Mouse (Mus musculus): ENCODE data around the gene Zfp704. TPM values are rescaled to one million over a fixed set of nuclear protein-coding genes. Genes with fewer than 3 reads are reported as not detected.

The Zfp704 gene
- polyA plus RNA-seq (2014; fragmentation: Nextera tagmentation; extraction: Ambion mirVana) = 18.6 and 19.2 TPM in 2 replicates

DNA sequence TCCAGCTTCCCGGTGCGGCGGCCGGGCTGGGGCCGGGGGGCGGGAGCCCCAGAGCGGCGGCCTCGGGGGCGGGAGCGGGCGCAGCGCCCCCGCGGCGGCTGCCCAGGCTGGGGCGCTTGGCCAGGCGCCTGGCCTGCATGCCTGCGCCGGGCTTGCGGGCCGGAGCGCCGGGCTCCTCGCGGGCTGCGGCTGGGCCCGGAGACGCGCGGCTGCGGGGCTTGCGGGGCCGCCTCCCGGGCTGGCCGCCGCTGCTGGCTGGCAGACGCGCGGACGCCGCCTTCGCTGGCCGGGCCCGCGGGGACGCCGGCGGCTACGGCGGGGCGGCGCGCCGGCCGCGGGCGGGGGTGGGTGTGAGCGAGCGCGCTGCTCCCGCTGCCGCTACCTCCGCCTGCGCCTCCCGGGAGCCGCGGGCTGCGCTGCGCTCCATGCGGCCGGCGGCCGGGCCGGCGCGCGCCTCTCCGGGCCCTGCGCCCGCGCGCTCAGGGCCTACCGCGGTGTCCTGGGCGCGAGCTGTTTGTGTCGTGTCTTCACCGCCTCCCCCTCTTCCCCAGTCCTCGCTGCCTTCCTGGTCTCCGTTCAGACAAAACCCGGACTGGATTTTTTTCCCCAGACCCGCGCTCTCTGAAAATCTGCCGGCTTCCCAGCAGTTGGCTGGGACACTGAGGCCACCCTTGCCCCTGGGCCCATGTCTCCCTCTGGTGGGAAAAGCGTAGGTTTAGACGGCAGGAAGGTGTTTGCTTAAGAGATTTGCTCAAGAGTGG, at the start of gene Zfp704:
Gene Zfp704 (minus strand): TSS at position 505 of the 761 bp plus-strand sequence.
- peaks cover 10% of the 10 kb centered on the region for H3K4me1 ChIP-seq (ENCODE audit: control insufficient read depth, insufficient read depth, low read length)
- WGBS = under 1% methylated on average over 75 of the region's 97 CpGs
- peak within 1 kb of the TSS; percentile 85 for H3K4me2 ChIP-seq (ENCODE audit: low read depth, low read length)
- H3K9ac ChIP-seq (replicated peaks; ENCODE audit: low read depth, low read length) = peak within 1 kb of the TSS; percentile 97
- H3K27me3 ChIP-seq (ENCODE audit: control insufficient read depth, insufficient read depth, low read length) = no peaks in the 10 kb centered on the region
- H3K36me3 ChIP-seq (ENCODE audit: control insufficient read depth, insufficient read depth, low read length) = no peaks in the 10 kb centered on the region
- peak within 1 kb of the TSS; percentile 89 for H3K4me3 ChIP-seq (ENCODE audit: low read depth, low read length)
- no peaks in the 10 kb centered on the region for H3K9me3 ChIP-seq (ENCODE audit: control insufficient read depth, low read length)
- ATAC-seq (ENCODE audit: low read depth) = peak; percentile 94
- H3K27ac ChIP-seq (ENCODE audit: low read depth, low read length) = peak within 1 kb of the TSS; percentile 95

DNA sequence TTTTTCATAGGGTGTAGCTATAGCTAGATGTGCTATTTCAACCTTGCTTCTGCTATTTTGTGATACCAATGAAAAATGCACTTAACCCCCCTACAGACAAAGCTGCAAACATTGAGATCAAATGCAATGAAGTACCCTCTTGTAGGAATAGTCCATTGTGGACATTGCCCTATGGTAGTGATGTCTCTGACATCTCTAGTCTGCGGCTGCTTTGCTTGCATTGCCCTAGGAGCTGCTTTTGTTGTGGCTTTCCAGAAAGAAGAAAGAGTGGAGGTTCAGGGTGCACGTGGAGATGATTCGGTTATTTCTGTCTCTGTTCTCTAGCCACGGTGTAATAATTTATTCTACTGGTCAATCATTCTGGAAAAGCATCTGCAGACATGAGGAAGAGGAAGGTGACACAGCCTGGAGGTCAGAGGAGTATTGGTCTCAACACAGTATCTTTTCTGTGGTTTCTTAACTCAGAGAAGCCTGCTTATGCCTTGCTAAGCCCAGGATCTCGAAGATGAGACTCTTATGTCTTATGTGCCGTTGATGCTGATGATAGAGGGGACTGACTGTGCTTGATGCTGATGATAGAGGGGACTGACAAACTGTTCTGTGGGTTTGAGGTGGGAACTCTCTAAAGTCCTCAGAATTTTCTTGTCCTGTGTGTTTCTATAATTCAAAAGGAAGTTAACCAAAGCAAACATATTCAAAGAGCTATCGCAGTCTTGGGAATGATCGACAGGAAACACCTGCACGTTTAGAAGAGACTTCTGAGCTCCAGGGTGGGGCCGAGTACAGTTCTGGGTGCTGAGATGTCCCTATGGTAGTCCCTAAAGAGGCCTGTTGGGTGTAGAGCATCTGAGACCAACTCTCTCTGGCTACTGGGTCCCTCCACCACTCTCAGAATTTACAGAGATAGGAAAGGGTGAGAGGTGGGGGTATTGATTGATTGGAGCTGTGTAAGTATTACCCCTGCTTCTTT, 23.4 kb upstream of the Zfp704 start:
- Histone ChIP-seq H3K36me3 (ENCODE audit: control insufficient read depth, insufficient read depth, low read length) (no peaks in the 10 kb centered on the region), H3K27me3 (ENCODE audit: control insufficient read depth, insufficient read depth, low read length) (no peaks in the 10 kb centered on the region), H3K9ac (replicated peaks; ENCODE audit: low read depth, low read length) (no peak overlapping the region), H3K4me2 (ENCODE audit: low read depth, low read length) (no peak overlapping the region), H3K27ac (ENCODE audit: low read depth, low read length) (no peak overlapping the region), H3K4me3 (ENCODE audit: low read depth, low read length) (no peak overlapping the region), H3K9me3 (ENCODE audit: control insufficient read depth, low read length) (no peaks in the 10 kb centered on the region), H3K4me1 (ENCODE audit: control insufficient read depth, insufficient read depth, low read length) (peaks cover 3% of the 10 kb centered on the region; the same call in 1 of the 2 replicates)
- ATAC-seq (ENCODE audit: low read depth) = no peak
- 87% methylated on average over 10 of the region's 10 CpGs for WGBS

DNA sequence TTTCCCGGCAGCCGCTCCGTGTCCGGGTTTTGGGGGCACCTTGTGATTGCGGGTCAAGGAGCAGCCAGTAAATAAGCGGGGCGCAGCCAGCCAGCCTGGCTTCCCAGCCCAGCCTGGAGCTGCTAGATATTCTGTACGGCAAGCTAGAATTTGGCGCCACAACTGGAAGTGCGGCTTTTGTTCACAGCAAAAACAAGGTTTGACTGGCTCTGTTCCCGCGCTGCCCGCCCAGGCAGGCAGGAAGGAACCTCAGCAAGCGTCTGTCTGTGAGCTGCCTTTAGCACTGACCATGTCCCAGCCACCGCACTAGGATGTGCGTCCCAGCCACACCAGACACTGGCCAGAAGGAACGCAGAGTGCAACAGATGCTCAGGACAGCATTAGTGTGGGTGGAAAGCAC, 20.1 kb upstream of the Zfp704 start:
- no peaks in the 10 kb centered on the region for H3K27me3 ChIP-seq (ENCODE audit: control insufficient read depth, insufficient read depth, low read length)
- no peak overlapping the region for H3K4me3 ChIP-seq (ENCODE audit: low read depth, low read length)
- WGBS = 20% methylated on average over 17 of the region's 17 CpGs
- no peaks in the 10 kb centered on the region for H3K36me3 ChIP-seq (ENCODE audit: control insufficient read depth, insufficient read depth, low read length)
- H3K4me1 ChIP-seq (ENCODE audit: control insufficient read depth, insufficient read depth, low read length) = peaks cover 3% of the 10 kb centered on the region; the same call in 1 of the 2 replicates
- ATAC-seq (ENCODE audit: low read depth) = peak; percentile 49; the same call in 1 of the 2 replicates
- peak overlapping the region; percentile 31; the same call in 1 of the 2 replicates for H3K4me2 ChIP-seq (ENCODE audit: low read depth, low read length)
- no peak overlapping the region for H3K27ac ChIP-seq (ENCODE audit: low read depth, low read length)
- H3K9ac ChIP-seq (replicated peaks; ENCODE audit: low read depth, low read length) = no peak overlapping the region
- no peaks in the 10 kb centered on the region for H3K9me3 ChIP-seq (ENCODE audit: control insufficient read depth, low read length)

DNA sequence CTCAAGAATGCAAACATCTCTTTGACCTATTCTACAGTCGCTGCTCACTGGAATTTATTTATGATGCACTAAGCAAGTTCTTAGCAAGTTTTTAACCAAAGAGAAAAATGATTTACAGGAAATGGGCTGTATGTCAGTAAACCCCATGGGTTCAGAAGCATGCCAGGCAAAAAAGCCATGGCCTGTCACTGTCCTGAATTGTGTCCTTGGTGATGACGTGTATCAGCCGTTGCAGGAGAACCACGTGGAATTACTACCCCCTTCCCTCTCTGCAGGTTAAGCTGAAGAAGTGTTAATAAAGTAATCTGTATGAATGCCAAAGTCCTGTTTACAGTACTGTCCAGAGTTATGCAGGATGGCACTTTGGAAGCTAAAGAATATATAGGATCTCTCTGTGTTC, 18.2 kb upstream of the Zfp704 start:
- peaks cover 3% of the 10 kb centered on the region; the same call in 1 of the 2 replicates for H3K4me1 ChIP-seq (ENCODE audit: control insufficient read depth, insufficient read depth, low read length)
- 77% methylated on average over 4 of the region's 4 CpGs for WGBS
- H3K27ac ChIP-seq (ENCODE audit: low read depth, low read length) = no peak overlapping the region
- no peaks in the 10 kb centered on the region for H3K36me3 ChIP-seq (ENCODE audit: control insufficient read depth, insufficient read depth, low read length)
- H3K27me3 ChIP-seq (ENCODE audit: control insufficient read depth, insufficient read depth, low read length) = no peaks in the 10 kb centered on the region
- no peak overlapping the region for H3K4me2 ChIP-seq (ENCODE audit: low read depth, low read length)
- H3K9ac ChIP-seq (replicated peaks; ENCODE audit: low read depth, low read length) = no peak overlapping the region
- no peak overlapping the region for H3K4me3 ChIP-seq (ENCODE audit: low read depth, low read length)
- ATAC-seq (ENCODE audit: low read depth) = no peak
- no peaks in the 10 kb centered on the region for H3K9me3 ChIP-seq (ENCODE audit: control insufficient read depth, low read length)

DNA sequence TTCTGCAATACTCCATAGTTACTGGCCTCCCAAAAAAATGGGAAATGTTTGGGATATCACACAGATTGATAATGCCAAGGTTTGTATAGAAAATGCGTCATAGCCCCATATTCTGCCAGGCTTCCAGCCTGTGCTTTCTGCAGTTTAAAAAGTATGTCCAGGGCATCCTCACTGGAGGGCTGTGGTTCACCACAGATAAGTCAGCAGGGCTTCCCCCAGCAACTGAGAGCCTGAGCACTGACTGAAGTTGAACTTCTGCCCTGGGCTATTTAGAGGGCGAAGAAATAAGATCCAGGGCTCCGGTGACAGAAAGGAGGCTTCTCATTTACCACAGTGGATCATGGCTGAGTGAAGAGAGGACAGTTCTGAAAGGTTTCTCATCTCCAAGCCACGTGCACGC, 16.3 kb upstream of the Zfp704 start:
- Histone ChIP-seq H3K27ac (ENCODE audit: low read depth, low read length) (no peak overlapping the region), H3K4me2 (ENCODE audit: low read depth, low read length) (no peak overlapping the region), H3K4me3 (ENCODE audit: low read depth, low read length) (no peak overlapping the region), H3K9ac (replicated peaks; ENCODE audit: low read depth, low read length) (no peak overlapping the region), H3K4me1 (ENCODE audit: control insufficient read depth, insufficient read depth, low read length) (peaks cover 3% of the 10 kb centered on the region; the same call in 1 of the 2 replicates), H3K9me3 (ENCODE audit: control insufficient read depth, low read length) (no peaks in the 10 kb centered on the region), H3K27me3 (ENCODE audit: control insufficient read depth, insufficient read depth, low read length) (no peaks in the 10 kb centered on the region), H3K36me3 (ENCODE audit: control insufficient read depth, insufficient read depth, low read length) (no peaks in the 10 kb centered on the region)
- no peak for ATAC-seq (ENCODE audit: low read depth)
- 83% methylated on average over 5 of the region's 5 CpGs for WGBS

DNA sequence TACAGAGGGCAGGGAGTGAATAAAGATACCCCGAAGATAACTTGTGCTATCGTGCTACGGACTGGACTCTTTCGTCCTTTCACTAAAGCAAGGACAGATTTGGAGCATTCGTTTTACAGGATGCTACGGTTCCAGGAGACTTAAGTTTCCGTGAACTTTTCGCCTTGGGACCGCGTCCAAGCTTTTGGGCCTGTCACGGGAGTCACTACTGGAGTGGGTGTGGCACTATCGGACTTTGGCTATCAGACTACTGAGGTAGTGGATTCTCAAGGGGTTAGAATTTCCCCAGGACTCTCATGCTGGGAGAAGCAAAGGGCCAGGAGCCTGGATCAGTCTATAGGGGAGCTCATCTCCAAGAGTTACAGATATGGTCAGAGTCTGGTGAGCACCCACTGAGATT, 10.7 kb upstream of the Zfp704 start:
- WGBS = 93% methylated on average over 12 of the region's 12 CpGs
- Histone ChIP-seq H3K27ac (ENCODE audit: low read depth, low read length) (no peak overlapping the region), H3K9me3 (ENCODE audit: control insufficient read depth, low read length) (no peaks in the 10 kb centered on the region), H3K36me3 (ENCODE audit: control insufficient read depth, insufficient read depth, low read length) (no peaks in the 10 kb centered on the region), H3K9ac (replicated peaks; ENCODE audit: low read depth, low read length) (no peak overlapping the region), H3K27me3 (ENCODE audit: control insufficient read depth, insufficient read depth, low read length) (no peaks in the 10 kb centered on the region), H3K4me1 (ENCODE audit: control insufficient read depth, insufficient read depth, low read length) (no peaks in the 10 kb centered on the region), H3K4me2 (ENCODE audit: low read depth, low read length) (no peak overlapping the region), H3K4me3 (ENCODE audit: low read depth, low read length) (no peak overlapping the region)
- ATAC-seq (ENCODE audit: low read depth) = no peak

DNA sequence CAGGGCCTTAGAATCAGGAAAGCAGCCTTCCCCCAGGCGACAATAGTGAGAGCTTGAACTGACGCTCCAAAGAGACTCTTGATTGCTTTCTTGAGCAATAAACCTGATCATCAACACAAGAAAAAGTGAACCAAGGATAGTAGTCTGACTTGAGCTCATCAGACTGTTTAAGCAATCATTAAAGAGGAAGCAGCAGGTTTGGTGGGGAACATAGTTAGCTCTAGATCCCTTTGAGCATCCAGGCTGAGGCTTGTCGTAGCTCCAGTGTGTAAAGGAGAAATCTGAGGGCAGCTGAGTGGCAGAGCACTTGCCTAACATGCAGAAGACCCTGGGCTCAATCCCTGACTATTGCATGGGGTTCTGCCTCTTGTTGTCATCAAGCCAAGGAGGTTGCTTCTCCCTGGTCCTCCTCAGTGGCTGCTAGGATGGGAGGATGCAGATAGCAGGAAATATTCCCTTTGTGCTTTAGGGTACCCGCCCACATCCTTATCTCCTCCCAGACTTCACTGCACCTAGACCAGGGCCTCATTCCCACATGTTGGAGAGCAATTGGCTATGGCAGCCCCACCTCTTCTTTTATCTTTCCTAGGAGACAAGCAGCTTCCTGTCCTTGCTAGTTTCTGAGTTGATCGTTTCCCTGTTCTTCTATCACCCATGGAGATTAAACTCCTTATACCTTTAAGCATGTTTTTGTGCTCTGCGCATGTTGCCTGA, 9.8 kb upstream of the Zfp704 start:
- Histone ChIP-seq H3K9me3 (ENCODE audit: control insufficient read depth, low read length) (no peaks in the 10 kb centered on the region), H3K9ac (replicated peaks; ENCODE audit: low read depth, low read length) (no peak overlapping the region)
- WGBS = 56% methylated on average over 6 of the region's 6 CpGs

DNA sequence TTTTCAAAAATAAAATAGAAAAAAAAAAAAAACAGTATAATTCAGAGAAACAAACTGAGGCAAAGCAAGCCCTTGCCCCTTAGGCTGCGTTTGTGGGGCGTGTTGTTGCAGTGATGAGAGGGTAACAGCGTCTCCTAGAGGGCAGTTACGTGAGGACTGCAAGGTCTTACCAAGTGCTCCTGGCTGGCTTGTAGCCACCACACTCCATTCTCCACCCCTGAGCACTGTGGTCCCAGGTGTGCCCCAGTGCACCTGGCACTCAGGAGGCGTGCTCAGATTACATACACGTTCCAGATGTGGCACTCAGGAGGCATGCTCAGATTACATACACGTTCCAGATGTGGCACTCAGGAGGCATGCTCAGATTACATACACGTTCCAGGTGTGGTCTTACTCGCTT, 7.2 kb upstream of the Zfp704 start:
- no peak overlapping the region for H3K9ac ChIP-seq (replicated peaks; ENCODE audit: low read depth, low read length)
- H3K27ac ChIP-seq (ENCODE audit: low read depth, low read length) = no peak overlapping the region
- H3K36me3 ChIP-seq (ENCODE audit: control insufficient read depth, insufficient read depth, low read length) = no peaks in the 10 kb centered on the region
- no peaks in the 10 kb centered on the region for H3K4me1 ChIP-seq (ENCODE audit: control insufficient read depth, insufficient read depth, low read length)
- no peak overlapping the region for H3K4me3 ChIP-seq (ENCODE audit: low read depth, low read length)
- H3K4me2 ChIP-seq (ENCODE audit: low read depth, low read length) = no peak overlapping the region
- no peaks in the 10 kb centered on the region for H3K9me3 ChIP-seq (ENCODE audit: control insufficient read depth, low read length)
- 81% methylated on average over 9 of the region's 9 CpGs for WGBS
- no peak for ATAC-seq (ENCODE audit: low read depth)
- no peaks in the 10 kb centered on the region for H3K27me3 ChIP-seq (ENCODE audit: control insufficient read depth, insufficient read depth, low read length)

More for the DNA sequence above, 9.8 kb upstream of the Zfp704 start:
- H3K27ac ChIP-seq (ENCODE audit: low read depth, low read length) = no peak overlapping the region
- no peak overlapping the region for H3K4me2 ChIP-seq (ENCODE audit: low read depth, low read length)
- no peaks in the 10 kb centered on the region for H3K4me1 ChIP-seq (ENCODE audit: control insufficient read depth, insufficient read depth, low read length)
- H3K27me3 ChIP-seq (ENCODE audit: control insufficient read depth, insufficient read depth, low read length) = no peaks in the 10 kb centered on the region
- no peaks in the 10 kb centered on the region for H3K36me3 ChIP-seq (ENCODE audit: control insufficient read depth, insufficient read depth, low read length)
- no peak overlapping the region for H3K4me3 ChIP-seq (ENCODE audit: low read depth, low read length)
- ATAC-seq (ENCODE audit: low read depth) = no peak

Measured in neural tube, embryonic 14.5 days (tissue).